Mouse (Mus musculus): ENCODE measurements around the gene Taf3.

GRCm38 (mm10) chr2:9892541-9892940 lies 155.9 kb downstream of the Taf3 start:
- TF ChIP-seq CTCF (IDR thresholded peaks at IDR 0.05 in 2 of 3, conservative IDR thresholded peaks at IDR 0.05 in 1 of 3; ENCODE audit: control insufficient read depth in 1 of 3, insufficient read depth in 1 of 3, low read depth in 2 of 3, low read length in 3 of 3, poor library complexity in 1 of 3, severe bottlenecking in 1 of 3) (no peak), POLR2A (IDR thresholded peaks at IDR 0.05; ENCODE audit: control insufficient read depth in 1 of 2, insufficient read depth in 1 of 2, low read depth in 1 of 2, low read length in 2 of 2, poor library complexity in 1 of 2) (no peak), SIN3A (IDR thresholded peaks at IDR 0.05; ENCODE audit: low read length) (no peak), CHD2 (IDR thresholded peaks at IDR 0.05; ENCODE audit: low read length) (no peak), NRF1 (IDR thresholded peaks at IDR 0.05; ENCODE audit: insufficient read depth, low read depth, low read length, poor library complexity, severe bottlenecking) (no peak), MYC (IDR thresholded peaks at IDR 0.05; ENCODE audit: low read depth, low read length) (no peak), EP300 (IDR thresholded peaks at IDR 0.05; ENCODE audit: low read depth in 1 of 2, low read length in 2 of 2) (peak; percentile 55 to 58), MEF2A (IDR thresholded peaks at IDR 0.05; ENCODE audit: extremely low read depth, insufficient replicate concordance, low read depth, low read length, poor library complexity, severe bottlenecking) (no peak), SMC3 (IDR thresholded peaks at IDR 0.05; ENCODE audit: low read depth, low read length) (no peak), POLR2AphosphoS5 (IDR thresholded peaks at IDR 0.05; ENCODE audit: borderline replicate concordance, low read depth, low read length) (no peak), MAZ (IDR thresholded peaks at IDR 0.05; ENCODE audit: low read depth, low read length) (no peak), BHLHE40 (IDR thresholded peaks at IDR 0.05; ENCODE audit: borderline replicate concordance, low read depth, low read length) (no peak), GABPA (IDR thresholded peaks at IDR 0.05; ENCODE audit: low read depth, low read length) (no peak)

All from MEL (cell line).